Mouse (Mus musculus) brain, embryonic 14.5 days (tissue): ENCODE data around the gene Pkn1. TPM values are rescaled to one million over a fixed set of nuclear protein-coding genes. Genes with fewer than 3 reads are reported as not detected.

Source experiments
- DNase-seq: peaks from one replicate; pipeline ENCODE4 v3.0.0-alpha.2; 2011; ENCODE audit warnings: low read depth
- CTCF ChIP-seq: fragments of 200-500 bp; IDR thresholded peaks from 2 replicates; pipeline ENCODE4 v1.5.1; 2012; ENCODE audit warnings: inconsistent platforms, mild to moderate bottlenecking, moderate library complexity, borderline replicate concordance; ENCODE audit not compliant: insufficient read depth, insufficient read length; ENCODE audit errors: extremely low read depth
- POLR2A ChIP-seq: fragments of 200-500 bp; IDR thresholded peaks from 2 replicates; pipeline ENCODE4 v1.6.1; 2012; ENCODE audit warnings: mild to moderate bottlenecking, inconsistent platforms, borderline replicate concordance; ENCODE audit not compliant: poor library complexity, insufficient read depth, insufficient read length, severe bottlenecking; ENCODE audit errors: extremely low read depth
- polyA plus RNA-seq: library from polyadenylated mRNA; depleted of rRNA; stranded (reverse); fragments of >200 nt; gene quantifications from 2 replicates; pipeline ENCODE4 v1.2.3, GENCODE M21; 2012

The Pkn1 gene
- polyA plus RNA-seq, 1 experiment: 74.6 TPM

GRCm38 (mm10) chr8:83667526-83667925 lies 31.5 kb downstream of the Pkn1 start:
- no peak for TF ChIP-seq POLR2A
- no peak for TF ChIP-seq CTCF

GRCm38 (mm10) chr8:83666866-83667234 lies 32.1 kb downstream of the Pkn1 start:
- TF ChIP-seq POLR2A (no peak), CTCF (no peak)
- no peak for DNase-seq

More at GRCm38 (mm10) chr8:83667526-83667925, 31.5 kb downstream of the Pkn1 start:
- no peak for DNase-seq

GRCm38 (mm10) chr8:83665969-83666865 lies 32.8 kb downstream of the Pkn1 start, which contains the start of gene Ptger1:
Gene Ptger1 (plus strand): TSS chr8:83666678.
- DNase-seq: peak; percentile 47
- TF ChIP-seq CTCF (no peak), POLR2A (no peak)

- no peak for TF ChIP-seq CTCF
- TF ChIP-seq POLR2A: no peak
- no peak for DNase-seq
These were observed 33.9 kb downstream of the Pkn1 start for GRCm38 (mm10) chr8:83664931-83665625.

GRCm38 (mm10) chr8:83664096-83664495 lies 34.9 kb downstream of the Pkn1 start:
- DNase-seq: no peak
- TF ChIP-seq CTCF: no peak
- no peak for TF ChIP-seq POLR2A

- peak; percentile 94 for DNase-seq
- no peak for TF ChIP-seq POLR2A
- TF ChIP-seq CTCF: peak; percentile 97
These were observed 36.6 kb downstream of the Pkn1 start for GRCm38 (mm10) chr8:83662421-83662826.

GRCm38 (mm10) chr8:83660995-83661680 lies 37.8 kb downstream of the Pkn1 start:
- no peak for DNase-seq
- TF ChIP-seq POLR2A (no peak), CTCF (no peak)

GRCm38 (mm10) chr8:83660545-83660944 lies 38.4 kb downstream of the Pkn1 start:
- peak; percentile 51 for DNase-seq
- no peak for TF ChIP-seq POLR2A
- TF ChIP-seq CTCF: no peak

- DNase-seq: no peak
- peak; percentile 3; the same call in 1 of the 2 replicates for TF ChIP-seq CTCF
- no peak for TF ChIP-seq POLR2A
These were observed 42.3 kb downstream of the Pkn1 start for GRCm38 (mm10) chr8:83656484-83657246.

GRCm38 (mm10) chr8:83656043-83656442 lies 42.9 kb downstream of the Pkn1 start:
- no peak for DNase-seq
- no peak for TF ChIP-seq POLR2A
- no peak for TF ChIP-seq CTCF

GRCm38 (mm10) chr8:83654725-83655124 lies 44.3 kb downstream of the Pkn1 start:
- no peak for DNase-seq
- TF ChIP-seq POLR2A: no peak
- no peak for TF ChIP-seq CTCF

- DNase-seq: no peak
- TF ChIP-seq POLR2A (no peak), CTCF (no peak)
These were observed 45.3 kb downstream of the Pkn1 start for GRCm38 (mm10) chr8:83653662-83654017.
